Mouse (Mus musculus) CD4-positive helper T cell, adult 2 months (primary cell): ENCODE measurements around the gene Uqcrh.
A peak's percentile ranks its signal among the peaks of the same experiment; 100 is the strongest.

Source experiments
- DNase-seq: peaks from one replicate; pipeline ENCODE4 v3.0.0-alpha.2; 2012; ENCODE audit warnings: low read depth, missing footprints, low spot score

Uqcrh gene

GRCm38 (mm10) chr4:116074861-116075620 is at the start of gene Uqcrh, which contains the start of gene Lrrc41:
Uqcrh (minus strand) TSS chr4:116075071.
Lrrc41 (plus strand) TSS chr4:116075269.
- DNase-seq: peak; percentile 98

- DNase-seq: peak; percentile 81
Measured at GRCm38 (mm10) chr4:116123602-116124519, 49.0 kb upstream of the Uqcrh start, which contains the start of the genes Rad54l and Pomgnt1. Rad54l (minus strand) TSS chr4:116123690. Pomgnt1 (plus strand) TSS chr4:116123840.

DNA sequence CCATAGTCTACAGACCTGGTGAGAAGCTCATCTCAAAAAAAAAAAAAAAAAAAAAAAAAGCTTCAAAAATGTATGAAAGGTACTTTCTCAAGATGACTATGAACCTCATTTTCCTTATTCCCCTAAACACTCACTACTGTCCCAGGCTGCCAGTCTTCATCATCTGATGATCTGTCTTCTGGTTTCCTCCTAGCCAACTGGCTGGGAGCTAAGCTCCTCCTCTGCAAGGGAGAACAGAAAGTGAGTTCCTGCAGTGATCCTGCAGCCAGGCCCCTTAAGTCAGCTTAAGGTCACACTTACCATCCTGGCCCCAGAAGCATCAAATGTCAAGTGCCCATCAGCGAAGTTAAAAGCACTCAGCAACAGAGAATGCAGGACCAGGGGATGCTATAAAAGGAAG is 47.9 kb upstream of the Uqcrh start:
- DNase-seq: peak; percentile 22

GRCm38 (mm10) chr4:116111486-116111885 is 36.6 kb upstream of the Uqcrh start:
- DNase-seq: no peak

DNA sequence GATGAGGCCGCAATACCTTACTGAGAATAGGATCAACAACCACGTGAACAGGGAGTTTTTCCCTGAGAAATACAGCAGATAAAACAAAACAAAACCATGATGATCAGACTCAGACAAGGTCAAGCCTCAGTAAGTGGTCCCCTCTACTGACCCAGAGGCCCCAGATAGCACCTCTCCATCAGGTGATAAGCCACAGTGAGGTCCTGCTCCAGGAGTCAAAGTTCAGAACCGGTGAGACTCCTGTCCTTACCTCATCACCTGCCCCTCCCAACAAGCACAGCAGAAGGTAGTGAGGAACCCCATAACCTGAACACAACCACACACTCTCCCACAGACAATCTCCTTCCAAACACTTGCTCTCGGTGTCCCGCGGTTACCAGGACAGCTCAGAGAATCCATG is 35.8 kb upstream of the Uqcrh start:
- DNase-seq: no peak

- DNase-seq: no peak
Measured at GRCm38 (mm10) chr4:116105278-116105677, 30.4 kb upstream of the Uqcrh start.

DNA sequence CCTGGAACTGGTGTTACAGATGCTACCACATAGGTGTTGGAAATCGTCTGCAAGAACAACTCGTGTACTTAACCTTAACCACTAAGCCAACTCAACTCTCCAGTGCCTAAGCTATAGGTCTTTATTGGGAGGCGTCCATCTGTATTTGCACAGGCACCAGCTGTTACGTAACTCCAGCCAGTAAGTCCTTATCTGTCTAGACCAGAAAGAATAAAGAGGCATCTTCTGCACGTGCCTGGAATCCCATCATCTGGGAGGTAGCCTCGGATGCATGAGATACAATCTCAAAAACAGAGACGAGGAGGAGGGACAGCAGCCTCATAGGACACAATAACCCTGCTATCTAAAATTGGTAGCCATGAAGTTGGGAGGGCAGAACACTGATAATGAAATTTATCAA is 26.1 kb upstream of the Uqcrh start:
- no peak for DNase-seq

GRCm38 (mm10) chr4:116097211-116097610 is 22.3 kb upstream of the Uqcrh start:
- DNase-seq: no peak

DNA sequence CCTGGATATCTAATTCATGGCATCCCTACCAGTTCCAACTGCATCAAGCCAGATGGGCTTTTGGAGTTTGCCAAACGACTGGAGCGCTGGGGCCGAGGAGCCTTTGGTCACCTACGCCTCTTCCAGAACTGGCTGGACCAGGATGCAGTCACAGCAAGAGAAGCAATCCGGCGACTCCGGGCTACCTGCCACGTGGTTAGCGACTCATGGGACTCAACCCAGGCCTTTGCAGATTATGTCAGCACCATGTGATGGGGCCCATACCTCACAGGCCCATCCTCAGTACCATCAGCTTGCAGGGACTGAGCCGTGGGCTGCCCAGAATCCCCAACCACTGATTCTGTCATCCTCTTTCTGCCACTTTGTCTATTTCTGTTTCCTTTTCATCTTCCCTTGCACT is 21.4 kb upstream of the Uqcrh start:
- no peak for DNase-seq

- no peak for DNase-seq
Measured at GRCm38 (mm10) chr4:116088510-116089249, 13.8 kb upstream of the Uqcrh start.

GRCm38 (mm10) chr4:116077240-116078095 is 2.6 kb upstream of the Uqcrh start:
- DNase-seq: no peak

GRCm38 (mm10) chr4:116076369-116077231 is 1.7 kb upstream of the Uqcrh start:
- DNase-seq: peak; percentile 35

DNA sequence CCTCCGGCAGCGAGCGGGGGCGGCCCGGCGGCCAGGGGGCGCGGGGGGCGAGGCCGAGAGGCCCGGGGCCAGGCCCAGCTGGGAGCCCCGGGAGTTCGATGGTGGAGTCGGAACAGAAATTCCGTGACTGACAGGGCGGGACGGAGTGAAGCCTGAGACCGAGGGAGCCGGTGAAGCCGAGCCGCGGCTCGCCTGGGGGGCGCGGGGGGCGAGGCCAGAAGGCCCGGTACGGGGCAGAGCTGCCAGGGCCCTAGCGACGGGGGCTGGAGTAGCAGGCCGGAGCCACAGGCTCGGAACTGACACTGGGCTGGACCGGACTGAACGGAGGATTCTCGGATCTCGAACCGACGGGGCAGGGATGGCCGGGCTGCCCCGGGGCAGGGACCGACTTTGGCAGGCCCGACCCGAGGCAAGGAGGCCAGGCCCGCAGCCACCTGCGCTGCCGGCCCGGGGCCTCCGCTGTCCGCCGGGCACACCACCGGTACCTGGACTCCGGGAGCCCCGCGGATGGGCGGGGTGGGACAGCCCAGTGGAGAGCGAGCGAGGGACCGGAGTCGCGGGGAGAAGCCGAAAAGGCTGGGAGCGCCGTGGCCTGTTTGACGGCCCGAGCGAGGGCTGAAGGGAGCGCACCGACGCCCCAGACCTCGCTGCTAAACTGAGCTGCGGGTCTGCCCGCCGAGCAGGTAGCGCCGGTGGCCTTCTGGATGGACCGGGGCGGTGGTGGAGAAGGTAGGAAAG is 929 bp upstream of the Uqcrh start:
- peak; percentile 77 for DNase-seq

DNA sequence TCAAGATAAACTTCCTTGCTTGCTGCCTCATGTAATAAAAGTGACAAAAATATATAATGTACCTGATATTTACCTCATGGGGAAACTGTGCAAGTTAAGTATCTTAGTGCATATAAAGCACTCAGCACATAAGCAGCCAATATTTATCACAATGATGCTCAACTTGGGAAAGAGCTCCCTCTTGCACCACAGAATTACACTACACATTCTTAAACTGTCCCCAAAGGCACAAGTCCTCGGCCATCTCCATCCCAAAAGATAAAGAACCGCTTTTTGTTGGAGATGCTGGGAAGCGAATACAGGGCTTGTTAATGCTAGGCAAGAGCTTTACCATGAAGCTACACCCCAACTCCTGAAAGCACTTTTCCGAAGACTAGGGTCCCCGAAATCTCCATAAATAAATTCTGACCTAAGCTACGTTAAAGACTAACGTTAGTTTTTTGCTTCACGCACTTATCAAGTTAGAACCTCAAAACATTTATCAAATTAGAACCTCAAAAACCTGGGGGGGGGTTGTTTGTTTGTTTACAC is 661 bp downstream of the Uqcrh start:
- peak; percentile 61 for DNase-seq

GRCm38 (mm10) chr4:116073146-116073545 is 1.7 kb downstream of the Uqcrh start:
- DNase-seq: peak; percentile 55

DNA sequence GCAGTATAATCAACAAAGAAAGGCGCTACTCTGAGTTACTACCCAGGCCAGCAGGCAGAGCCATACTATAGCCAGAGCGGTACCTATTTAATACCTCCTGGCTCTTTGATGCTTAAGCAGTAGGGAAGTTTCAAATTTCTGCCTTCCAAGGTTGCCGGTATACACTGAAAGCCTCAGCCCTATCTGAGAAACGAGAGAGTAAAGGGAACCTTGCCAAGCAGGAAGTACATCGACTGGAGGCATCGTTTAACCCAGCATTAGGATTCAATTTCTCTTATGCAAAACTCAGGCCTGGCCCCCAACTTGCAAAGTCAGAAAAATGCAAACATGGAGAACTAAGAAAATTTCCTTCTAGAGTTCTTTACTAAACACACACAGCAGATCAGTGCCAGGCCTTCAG is 4.8 kb downstream of the Uqcrh start:
- no peak for DNase-seq

GRCm38 (mm10) chr4:116063855-116064254 is 11.0 kb downstream of the Uqcrh start:
- DNase-seq: no peak

DNA sequence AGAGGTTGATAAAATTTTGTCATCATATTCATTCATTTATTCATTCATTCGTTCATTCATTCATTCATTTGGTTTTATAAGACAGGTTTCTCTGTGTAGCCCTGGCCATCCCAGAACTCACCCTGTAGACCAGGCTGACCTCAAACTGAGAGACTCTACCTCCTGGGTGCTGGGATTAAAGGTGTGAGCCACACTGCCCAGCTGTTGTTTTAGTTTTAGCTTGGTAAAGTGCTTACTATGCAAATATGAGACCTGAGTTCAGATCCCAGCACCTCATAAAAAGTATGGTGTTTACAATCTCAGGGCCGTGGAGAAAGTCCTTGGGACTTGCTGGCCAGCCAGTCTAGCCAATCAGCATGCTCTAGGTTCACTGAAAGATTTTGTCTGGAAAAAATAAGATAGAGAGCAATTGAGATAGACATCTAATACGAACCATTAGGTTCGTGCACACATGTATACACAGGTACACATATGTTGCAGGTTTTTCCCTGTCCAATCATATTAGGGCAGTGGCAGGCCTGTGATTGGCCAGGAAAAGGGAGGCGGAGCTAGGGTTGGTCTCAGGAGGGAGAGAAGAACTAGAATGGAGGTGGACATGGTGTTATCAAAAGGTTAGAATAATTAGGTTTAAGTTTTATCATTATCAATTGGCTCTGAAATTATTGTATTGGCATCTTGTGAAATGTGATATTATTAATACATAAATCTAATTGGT is 15.7 kb downstream of the Uqcrh start:
- no peak for DNase-seq
